Mouse (Mus musculus) adrenal gland, postnatal 25 days (tissue): ENCODE measurements around the gene Efcab12. TPM values are rescaled to one million over a fixed set of nuclear protein-coding genes. Genes with fewer than 3 reads are reported as not detected.
A peak's percentile ranks its signal among the peaks of the same experiment; 100 is the strongest.

Experiments used
- DNase-seq: peaks from one replicate; pipeline ENCODE4 v3.0.0; 2021; ENCODE audit warnings: mixed read lengths
- total RNA-seq: library from RNA; stranded (reverse); gene quantifications from 2 replicates; pipeline ENCODE4 v1.2.3, GENCODE M21; 2021

The Efcab12 gene
- total RNA-seq, 1 experiment from 2014 or later, result 1.9 TPM

GRCm38 (mm10) chr6:115845006-115845405 is 6.8 kb upstream of the Efcab12 start:
- no peak for DNase-seq

GRCm38 (mm10) chr6:115838745-115839144 is 533 bp upstream of the Efcab12 start:
- DNase-seq, result no peak

- no peak for DNase-seq
Measured at GRCm38 (mm10) chr6:115833861-115834260, 4.4 kb downstream of the Efcab12 start.

GRCm38 (mm10) chr6:115832152-115832850 is 5.9 kb downstream of the Efcab12 start:
- no peak for DNase-seq

GRCm38 (mm10) chr6:115830779-115831601 is 7.2 kb downstream of the Efcab12 start:
- no peak for DNase-seq

GRCm38 (mm10) chr6:115823850-115824464 is 14.3 kb downstream of the Efcab12 start:
- DNase-seq, result peak; percentile 49

GRCm38 (mm10) chr6:115821216-115821993 is 16.8 kb downstream of the Efcab12 start:
- no peak for DNase-seq

- DNase-seq, result no peak
Measured at GRCm38 (mm10) chr6:115818129-115818528, 20.1 kb downstream of the Efcab12 start.

- DNase-seq, result no peak
Measured at GRCm38 (mm10) chr6:115815041-115815440, 23.2 kb downstream of the Efcab12 start.

GRCm38 (mm10) chr6:115814104-115814503 is 24.1 kb downstream of the Efcab12 start:
- peak; percentile 61 for DNase-seq

- no peak for DNase-seq
Measured at GRCm38 (mm10) chr6:115811606-115812005, 26.6 kb downstream of the Efcab12 start.

GRCm38 (mm10) chr6:115808488-115809231 is 29.6 kb downstream of the Efcab12 start, which contains the start of gene Rpl32:
Gene Rpl32, minus strand, starts transcription at chr6:115808747.
- peak; percentile 82 for DNase-seq

- no peak for DNase-seq
Measured at GRCm38 (mm10) chr6:115808196-115808487, 30.1 kb downstream of the Efcab12 start.

GRCm38 (mm10) chr6:115807464-115808195 is 30.6 kb downstream of the Efcab12 start:
- DNase-seq, result no peak

GRCm38 (mm10) chr6:115804432-115805192 is 33.6 kb downstream of the Efcab12 start:
- no peak for DNase-seq

GRCm38 (mm10) chr6:115803541-115804382 is 34.5 kb downstream of the Efcab12 start:
- DNase-seq, result peak; percentile 70

GRCm38 (mm10) chr6:115801811-115802210 is 36.4 kb downstream of the Efcab12 start:
- no peak for DNase-seq

GRCm38 (mm10) chr6:115792691-115793215 is 45.5 kb downstream of the Efcab12 start:
- no peak for DNase-seq
